Mouse (Mus musculus): ENCODE results near the gene Chst8. TPM values are rescaled to one million over a fixed set of nuclear protein-coding genes. Genes with fewer than 3 reads are reported as not detected.

Chst8 gene
- polyA plus RNA-seq, 1 experiment, result 5.3 TPM

GRCm38 (mm10) chr7:34722151-34722550 is 90.4 kb downstream of the Chst8 start:
- DNase-seq, result no peak
- no peak for TF ChIP-seq CTCF (IDR thresholded peaks at IDR 0.05; ENCODE audit: insufficient read depth, low read length)
- TF ChIP-seq POLR2A (IDR thresholded peaks at IDR 0.05; ENCODE audit: borderline replicate concordance, extremely low read depth, low read depth, low read length), result no peak
- WGBS, result 35% methylated on average over 8 of the region's 8 CpGs
- Histone ChIP-seq H3K4me1 (ENCODE audit: control insufficient read depth, insufficient read depth, low read length) (peaks cover 3% of the 10 kb centered on the region), H3K4me3 (replicated peaks; ENCODE audit: extremely low read depth, low read depth, low read length) (no peak overlapping the region)

DNA sequence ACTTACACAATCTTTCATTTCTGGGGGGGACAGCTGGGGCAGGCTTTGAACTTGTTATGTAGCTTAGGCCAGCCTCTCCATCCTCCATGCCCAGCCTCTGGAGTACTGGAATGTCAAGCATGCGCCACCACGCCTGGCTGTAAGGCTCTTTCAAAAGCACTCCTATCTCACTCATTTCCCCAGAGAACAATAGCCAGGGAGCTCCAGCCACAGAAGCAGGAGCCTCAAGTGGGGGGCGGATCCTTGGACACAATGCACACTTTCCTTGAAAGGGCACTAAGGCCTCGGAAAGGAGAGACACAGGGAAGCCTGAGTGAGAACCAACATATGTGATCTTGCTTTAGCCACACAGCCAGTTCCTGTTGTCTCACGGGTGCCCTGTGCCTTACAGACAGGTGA is 90.9 kb downstream of the Chst8 start:
- TF ChIP-seq POLR2A (IDR thresholded peaks at IDR 0.05; ENCODE audit: borderline replicate concordance, extremely low read depth, low read depth, low read length) (no peak), CTCF (IDR thresholded peaks at IDR 0.05; ENCODE audit: insufficient read depth, low read length) (no peak)
- Histone ChIP-seq H3K4me1 (ENCODE audit: control insufficient read depth, insufficient read depth, low read length) (peaks cover 3% of the 10 kb centered on the region), H3K4me3 (replicated peaks; ENCODE audit: extremely low read depth, low read depth, low read length) (no peak overlapping the region)
- DNase-seq, result peak; percentile 66
- WGBS, result 20% methylated on average over 5 of the region's 5 CpGs

- 56% methylated on average over 5 of the region's 5 CpGs for WGBS
- no peak overlapping the region for H3K4me3 ChIP-seq (replicated peaks; ENCODE audit: extremely low read depth, low read depth, low read length)
- TF ChIP-seq POLR2A (IDR thresholded peaks at IDR 0.05; ENCODE audit: borderline replicate concordance, extremely low read depth, low read depth, low read length), result no peak
- no peak for TF ChIP-seq CTCF (IDR thresholded peaks at IDR 0.05; ENCODE audit: insufficient read depth, low read length)
- H3K4me1 ChIP-seq (ENCODE audit: control insufficient read depth, insufficient read depth, low read length), result peaks cover 3% of the 10 kb centered on the region
- DNase-seq, result no peak
Observed at GRCm38 (mm10) chr7:34720882-34721649, 91.4 kb downstream of the Chst8 start.

DNA sequence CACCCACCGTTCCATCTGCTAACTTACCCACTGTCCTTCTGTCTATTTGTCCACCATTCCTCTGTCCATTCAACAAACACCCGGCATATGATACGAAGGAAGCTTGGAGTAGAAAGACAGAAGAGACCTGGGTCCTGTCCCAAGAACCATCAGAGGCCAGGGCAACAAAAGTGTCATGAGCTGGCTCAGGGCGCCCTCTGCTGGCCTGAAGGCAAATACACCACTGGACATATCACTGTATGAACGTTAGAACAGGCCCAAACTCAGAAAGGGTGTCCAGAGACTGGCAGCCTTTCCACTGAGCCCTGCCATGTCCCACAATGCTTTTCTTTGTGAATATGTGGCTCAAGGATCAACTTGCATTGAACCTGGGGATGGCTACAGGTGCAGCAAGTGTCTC is 92.9 kb downstream of the Chst8 start:
- H3K4me1 ChIP-seq (ENCODE audit: control insufficient read depth, insufficient read depth, low read length), result peaks cover 3% of the 10 kb centered on the region
- WGBS, result 31% methylated on average over 5 of the region's 5 CpGs
- peak; percentile 58 for DNase-seq
- TF ChIP-seq POLR2A (IDR thresholded peaks at IDR 0.05; ENCODE audit: borderline replicate concordance, extremely low read depth, low read depth, low read length) (no peak), CTCF (IDR thresholded peaks at IDR 0.05; ENCODE audit: insufficient read depth, low read length) (peak; percentile 75)
- H3K4me3 ChIP-seq (replicated peaks; ENCODE audit: extremely low read depth, low read depth, low read length), result no peak overlapping the region

- Histone ChIP-seq H3K4me3 (replicated peaks; ENCODE audit: extremely low read depth, low read depth, low read length) (no peak overlapping the region), H3K4me1 (ENCODE audit: control insufficient read depth, insufficient read depth, low read length) (peaks cover 3% of the 10 kb centered on the region)
- 63% methylated on average over 9 of the region's 9 CpGs for WGBS
- TF ChIP-seq CTCF (IDR thresholded peaks at IDR 0.05; ENCODE audit: insufficient read depth, low read length) (no peak), POLR2A (IDR thresholded peaks at IDR 0.05; ENCODE audit: borderline replicate concordance, extremely low read depth, low read depth, low read length) (no peak)
- no peak for DNase-seq
Observed at GRCm38 (mm10) chr7:34718651-34719050, 93.9 kb downstream of the Chst8 start.

DNA sequence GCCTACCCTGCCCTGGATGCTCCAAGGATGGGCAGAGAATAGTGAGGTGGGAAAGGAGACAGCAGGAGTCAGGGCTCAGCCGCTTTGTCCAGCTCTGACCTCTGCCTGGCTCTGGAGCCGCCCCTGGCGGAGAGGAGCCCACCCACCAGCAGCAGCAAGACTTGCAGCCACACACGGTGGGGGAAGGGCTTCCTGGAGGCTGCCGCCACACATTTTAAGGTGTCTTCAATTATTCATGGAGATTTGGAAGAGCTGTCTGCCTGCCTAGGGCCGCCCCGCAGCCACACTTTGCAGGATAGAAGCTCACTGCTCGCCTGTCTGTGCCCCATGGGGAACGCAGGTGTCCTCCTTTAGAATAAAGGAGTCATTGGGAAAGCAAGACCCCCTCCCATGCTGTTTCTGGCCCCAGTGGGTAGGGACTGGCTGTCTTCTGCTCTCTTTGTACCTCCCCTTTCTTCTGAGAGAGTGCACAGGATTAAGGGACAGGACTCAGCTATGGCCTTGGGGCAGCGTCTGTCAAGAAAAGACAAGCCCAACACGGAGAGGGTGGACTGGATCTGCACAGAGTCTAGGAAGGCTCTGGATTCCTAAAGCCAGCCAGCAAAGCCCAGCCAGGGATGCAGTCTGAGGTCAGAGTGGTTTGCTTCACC is 95.2 kb downstream of the Chst8 start:
- WGBS, result 29% methylated on average over 11 of the region's 11 CpGs

GRCm38 (mm10) chr7:34714848-34715460 is 97.6 kb downstream of the Chst8 start:
- no peak for DNase-seq
- TF ChIP-seq POLR2A (IDR thresholded peaks at IDR 0.05; ENCODE audit: borderline replicate concordance, extremely low read depth, low read depth, low read length) (no peak), CTCF (IDR thresholded peaks at IDR 0.05; ENCODE audit: insufficient read depth, low read length) (no peak)
- 52% methylated on average over 11 of the region's 11 CpGs for WGBS
- no peaks in the 10 kb centered on the region for H3K4me1 ChIP-seq (ENCODE audit: control insufficient read depth, insufficient read depth, low read length)
- no peak overlapping the region for H3K4me3 ChIP-seq (replicated peaks; ENCODE audit: extremely low read depth, low read depth, low read length)

More for the DNA sequence above, 95.2 kb downstream of the Chst8 start:
- Histone ChIP-seq H3K4me3 (replicated peaks; ENCODE audit: extremely low read depth, low read depth, low read length) (no peak overlapping the region), H3K4me1 (ENCODE audit: control insufficient read depth, insufficient read depth, low read length) (peaks cover 3% of the 10 kb centered on the region)
- DNase-seq, result no peak
- TF ChIP-seq POLR2A (IDR thresholded peaks at IDR 0.05; ENCODE audit: borderline replicate concordance, extremely low read depth, low read depth, low read length) (no peak), CTCF (IDR thresholded peaks at IDR 0.05; ENCODE audit: insufficient read depth, low read length) (no peak)

GRCm38 (mm10) chr7:34709111-34709510 is 103.4 kb downstream of the Chst8 start:
- WGBS, result 79% methylated on average over 4 of the region's 4 CpGs
- Histone ChIP-seq H3K4me3 (replicated peaks; ENCODE audit: extremely low read depth, low read depth, low read length) (no peak overlapping the region), H3K4me1 (ENCODE audit: control insufficient read depth, insufficient read depth, low read length) (no peaks in the 10 kb centered on the region; the same call in 1 of the 2 replicates)
- DNase-seq, result no peak
- TF ChIP-seq CTCF (IDR thresholded peaks at IDR 0.05; ENCODE audit: insufficient read depth, low read length) (no peak), POLR2A (IDR thresholded peaks at IDR 0.05; ENCODE audit: borderline replicate concordance, extremely low read depth, low read depth, low read length) (no peak)

DNA sequence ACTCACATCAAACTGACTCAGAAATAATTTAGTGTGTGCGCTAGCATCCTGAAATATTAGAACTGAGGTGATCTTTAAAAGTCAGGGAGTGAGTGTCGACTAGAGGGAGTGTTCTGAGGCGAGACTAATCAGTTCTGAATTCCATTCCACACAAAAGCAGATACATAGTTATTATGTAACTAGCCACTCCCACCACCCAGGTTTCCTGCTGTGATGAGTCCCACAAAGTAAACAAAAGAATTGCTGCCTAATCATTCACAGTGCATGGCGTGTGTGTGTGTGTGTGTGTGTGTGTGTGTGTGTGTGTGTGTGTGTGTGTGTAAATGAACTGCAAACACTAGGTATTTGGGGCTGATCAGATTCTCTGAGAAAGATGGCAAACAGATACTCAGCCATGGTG is 108.1 kb downstream of the Chst8 start:
- no peaks in the 10 kb centered on the region; the same call in 1 of the 2 replicates for H3K4me1 ChIP-seq (ENCODE audit: control insufficient read depth, insufficient read depth, low read length)
- no peak for DNase-seq
- WGBS, result 46% methylated on average over 4 of the region's 4 CpGs
- TF ChIP-seq POLR2A (IDR thresholded peaks at IDR 0.05; ENCODE audit: borderline replicate concordance, extremely low read depth, low read depth, low read length), result no peak
- TF ChIP-seq CTCF (IDR thresholded peaks at IDR 0.05; ENCODE audit: insufficient read depth, low read length), result no peak
- H3K4me3 ChIP-seq (replicated peaks; ENCODE audit: extremely low read depth, low read depth, low read length), result no peak overlapping the region

Measured in lung, adult 2 months (tissue).